Mouse (Mus musculus) bone marrow, adult 2 months (tissue): ENCODE measurements around the gene Wwc1.
"Not testable (repeated sequence)": the region's sequence is repeated elsewhere in the genome, so short reads cannot be mapped to it uniquely, and the experiment has no call there.

Experiments
- CTCF ChIP-seq: fragments of 200-500 bp; IDR thresholded peaks from 2 replicates; pipeline ENCODE4 v1.5.1; 2011; ENCODE audit warnings: low read length, control low read depth; ENCODE audit not compliant: control insufficient read depth, insufficient read depth
- POLR2A ChIP-seq: fragments of 200-500 bp; IDR thresholded peaks from 2 replicates; pipeline ENCODE4 v1.6.1; 2011; ENCODE audit warnings: low read depth, mild to moderate bottlenecking, control low read depth, low read length, borderline replicate concordance; ENCODE audit not compliant: control insufficient read depth

- TF ChIP-seq CTCF, POLR2A: not testable (repeated sequence)
Observed at GRCm38 (mm10) chr11:35842560-35842959, 137.8 kb downstream of the Wwc1 start.
